Mouse (Mus musculus) cerebellum, adult 11-12 months (tissue): ENCODE measurements around the gene Gm27027.
A peak's percentile ranks its signal among the peaks of the same experiment; 100 is the strongest.

Experiments used
- DNase-seq: peaks from one replicate; pipeline ENCODE4 v3.0.0; 2022

Gm27027 gene

DNA sequence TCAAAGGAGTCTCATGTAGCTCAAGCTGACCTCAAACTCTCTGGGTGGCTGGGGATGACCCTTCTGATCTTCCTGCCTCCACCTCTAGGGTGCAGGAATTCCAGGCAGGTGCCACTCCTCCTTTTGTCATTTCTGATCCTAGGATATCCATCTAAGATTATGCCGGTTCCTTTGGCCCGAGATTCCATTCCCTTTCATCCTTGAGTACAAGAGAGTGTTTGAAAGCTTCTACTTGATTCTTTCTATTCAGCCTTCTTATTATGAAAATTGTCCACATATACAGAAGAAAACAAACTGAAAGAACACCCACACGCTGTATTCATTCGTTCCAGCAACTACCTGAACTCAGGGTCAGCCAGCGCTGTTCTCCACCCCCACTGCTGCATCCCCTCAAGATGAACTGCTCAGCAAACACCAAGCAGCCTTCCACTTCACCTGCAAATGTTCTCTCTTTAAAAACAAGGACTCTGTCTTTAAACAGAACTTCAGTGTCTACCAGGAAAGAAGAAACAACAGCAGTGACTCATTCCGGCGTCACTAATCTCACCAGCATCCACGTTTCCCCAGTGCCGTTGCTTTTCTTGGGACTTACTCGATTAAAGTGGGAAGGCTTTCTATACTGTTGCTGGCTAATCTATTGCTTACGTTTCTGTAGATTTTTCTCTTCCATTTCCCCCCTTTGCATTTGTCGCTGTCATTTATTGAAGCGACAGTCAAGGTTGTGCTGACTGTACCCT is 68.3 kb downstream of the Gm27027 start:
- DNase-seq = no peak

DNA sequence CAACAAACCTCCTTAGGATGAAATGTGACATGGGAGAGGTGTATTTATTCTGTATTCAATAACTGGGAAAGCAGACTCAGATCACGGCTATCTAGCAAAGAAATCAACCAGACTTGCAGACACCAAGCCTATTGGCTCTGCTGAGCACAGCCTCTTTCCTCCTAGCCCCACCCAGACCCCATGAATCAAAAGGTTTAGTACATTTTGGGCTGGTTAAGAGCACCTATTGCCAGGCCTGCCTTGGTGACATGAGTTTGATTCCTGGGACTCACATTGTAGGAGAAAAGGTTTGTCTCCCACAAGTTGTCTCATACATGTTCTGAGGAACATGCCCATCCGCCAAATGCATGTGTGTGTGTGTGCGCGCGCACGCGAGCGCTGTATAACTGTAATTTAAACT is 70.0 kb downstream of the Gm27027 start:
- DNase-seq = no peak

DNA sequence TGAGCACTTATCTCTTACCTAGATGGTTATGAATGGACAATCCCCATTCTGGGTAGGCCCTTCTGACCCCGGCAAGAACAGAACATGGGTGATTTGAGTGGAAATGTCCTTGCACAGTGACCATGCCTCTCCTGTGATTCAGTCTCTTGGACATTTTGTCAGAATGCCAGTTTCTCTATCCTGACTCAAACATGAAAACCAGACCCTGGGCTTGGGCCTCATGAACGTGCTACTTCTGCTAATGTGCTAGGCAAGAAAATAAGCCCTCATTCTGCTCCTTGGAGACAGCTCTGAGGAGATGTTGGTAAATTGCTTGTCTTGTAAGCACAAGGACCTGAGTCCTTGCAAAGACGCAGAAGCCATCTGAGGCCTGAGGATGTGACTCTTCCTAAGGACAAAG is 77.1 kb downstream of the Gm27027 start:
- no peak for DNase-seq

DNA sequence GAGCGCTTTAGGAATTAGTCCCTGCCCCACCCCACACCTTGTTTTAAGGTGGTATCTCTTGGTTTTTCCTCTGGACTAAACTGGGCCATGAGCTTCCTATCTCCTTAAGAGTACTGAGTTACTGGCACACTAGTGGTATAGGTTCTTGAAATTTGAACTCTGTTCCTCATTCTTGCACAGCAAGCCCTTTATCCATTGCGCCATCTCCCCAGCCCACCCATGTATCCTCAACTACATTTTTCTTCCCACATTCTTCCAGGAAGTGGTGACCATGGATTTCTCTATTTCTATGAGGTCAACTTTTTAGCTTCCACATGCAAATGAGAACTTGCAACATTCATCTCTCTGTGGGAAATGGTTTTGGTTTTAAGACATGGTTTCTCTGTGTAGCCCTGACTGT is 82.6 kb downstream of the Gm27027 start:
- no peak for DNase-seq

DNA sequence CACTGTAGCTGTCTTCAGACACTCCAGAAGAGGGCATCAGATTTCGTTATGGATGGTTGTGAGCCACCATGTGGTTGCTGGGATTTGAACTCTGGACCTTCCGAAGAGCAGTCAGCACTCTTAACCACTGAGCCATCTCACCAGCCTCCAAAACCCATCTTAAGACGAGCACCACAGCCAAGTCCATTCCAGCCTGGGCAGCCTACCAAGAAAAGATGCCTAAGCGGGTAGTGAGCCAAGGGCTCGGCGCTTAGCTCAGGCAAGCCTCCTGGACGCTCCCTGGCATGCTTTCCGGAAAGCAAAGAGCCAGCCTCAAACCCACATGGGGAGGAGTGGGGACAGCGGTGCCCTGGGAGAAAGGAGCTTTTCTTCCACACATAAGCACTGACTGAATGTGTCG is 84.2 kb downstream of the Gm27027 start:
- peak; percentile 68 for DNase-seq

DNA sequence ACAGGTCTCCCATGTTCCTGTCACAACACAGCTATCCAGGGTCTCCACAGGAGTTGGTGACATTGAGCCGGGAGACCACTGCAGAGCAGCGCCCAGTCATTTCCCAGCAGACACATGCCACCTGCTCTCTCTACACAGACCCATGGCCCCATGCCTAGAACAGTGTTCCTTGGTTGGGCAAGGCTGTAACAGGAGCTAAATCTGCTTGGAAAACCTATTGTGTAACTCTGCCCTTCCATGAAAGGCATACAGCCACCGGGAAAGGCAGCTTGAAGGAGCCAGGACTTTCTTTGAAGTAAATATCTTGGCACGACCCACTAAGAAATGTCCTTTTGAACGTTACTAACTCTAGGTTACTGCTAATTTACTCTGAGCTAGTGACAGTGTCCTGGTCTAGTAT is 86.4 kb downstream of the Gm27027 start:
- DNase-seq = no peak

DNA sequence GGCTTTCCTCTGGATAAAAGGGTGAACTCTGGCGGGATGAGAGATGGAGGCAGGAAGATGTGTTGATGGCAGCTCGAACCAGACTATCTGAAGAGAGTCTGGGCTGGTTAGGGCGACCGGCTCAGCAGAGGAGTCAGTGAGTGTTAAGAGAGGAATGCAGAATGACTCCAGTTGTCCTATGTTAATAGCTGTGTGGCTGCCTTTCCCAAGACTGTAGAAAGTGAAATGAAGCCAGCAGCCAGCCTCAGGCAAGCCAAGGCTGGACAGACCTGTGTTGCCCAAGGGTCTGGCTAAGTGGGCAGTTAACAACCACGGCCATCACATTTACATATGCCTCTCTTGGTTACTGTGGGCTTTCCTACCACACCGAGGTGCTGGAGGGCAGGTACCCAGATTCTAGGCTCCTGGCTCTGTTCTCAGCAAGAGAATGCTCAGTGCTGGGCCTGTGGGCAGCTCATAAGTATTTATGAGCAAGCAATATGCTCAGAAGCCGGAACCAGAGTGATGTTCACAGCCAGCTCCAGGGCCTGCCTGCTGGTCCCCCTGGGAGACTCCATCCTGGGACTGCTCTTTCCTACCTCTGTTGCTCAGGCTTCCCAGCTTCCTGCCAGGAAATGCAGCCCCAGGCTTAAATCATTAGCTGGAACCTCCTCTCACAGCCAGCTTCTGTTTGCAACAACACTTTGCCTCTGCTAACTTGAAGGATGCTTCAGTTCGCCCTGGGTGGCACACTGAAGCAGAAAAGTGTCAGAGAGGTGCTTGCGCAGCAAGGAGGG is 88.4 kb downstream of the Gm27027 start:
- DNase-seq = no peak
